Mouse (Mus musculus) right cerebral cortex, adult 2 months (tissue): ENCODE measurements around the gene Parm1.
A peak's percentile ranks its signal among the peaks of the same experiment; 100 is the strongest.

ENCODE experiments used
- DNase-seq, 2 experiments: peaks; one replicate each; pipeline ENCODE4 v3.0.0; 2021 to 2022; ENCODE audit warnings: low spot score in 2 of 2

Parm1 gene

DNA sequence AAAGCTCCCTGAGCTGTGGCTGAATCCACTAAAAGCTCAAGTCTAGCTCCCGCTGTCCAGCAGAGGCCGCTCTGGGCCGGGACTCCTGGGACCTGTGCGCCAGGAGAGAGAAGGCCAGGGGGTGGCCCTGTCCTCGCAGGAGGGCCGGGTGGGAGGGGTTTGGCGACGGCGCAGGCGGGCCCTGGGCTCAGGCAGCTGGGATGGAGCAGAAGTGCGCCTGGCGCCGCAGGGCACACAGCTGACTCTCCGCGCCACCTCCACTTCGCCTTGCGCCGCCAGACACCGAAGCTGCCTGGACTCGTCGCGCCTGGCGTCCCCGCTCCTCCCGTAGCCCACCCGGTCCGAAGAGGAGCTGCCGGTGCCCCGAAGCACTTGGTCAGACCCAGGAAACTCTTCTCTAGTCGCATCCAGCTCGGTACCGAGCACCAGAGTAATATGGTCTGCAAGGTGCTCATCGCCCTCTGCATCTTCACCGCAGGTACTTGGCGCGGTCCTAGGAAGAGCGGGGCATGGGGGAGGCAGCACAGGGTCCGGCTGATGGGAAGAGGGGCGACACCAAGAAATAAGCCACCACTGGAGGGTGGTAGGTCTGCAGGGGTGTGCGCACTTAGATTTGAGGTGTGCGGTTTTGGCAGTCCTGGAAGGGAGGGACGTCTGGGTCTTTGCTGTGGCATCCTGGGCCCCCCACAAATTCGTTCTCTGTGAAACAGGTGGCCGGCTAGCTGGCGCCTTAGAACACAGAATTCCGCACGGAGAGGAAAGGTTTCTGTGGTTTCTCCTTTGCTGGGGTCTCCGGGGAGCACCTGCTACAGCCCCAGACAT lies at the start of gene Parm1:
TSS of gene Parm1 (plus strand) at position 136 of the 822 bp plus-strand sequence.
- peak; percentile 77 to 80 for DNase-seq

DNA sequence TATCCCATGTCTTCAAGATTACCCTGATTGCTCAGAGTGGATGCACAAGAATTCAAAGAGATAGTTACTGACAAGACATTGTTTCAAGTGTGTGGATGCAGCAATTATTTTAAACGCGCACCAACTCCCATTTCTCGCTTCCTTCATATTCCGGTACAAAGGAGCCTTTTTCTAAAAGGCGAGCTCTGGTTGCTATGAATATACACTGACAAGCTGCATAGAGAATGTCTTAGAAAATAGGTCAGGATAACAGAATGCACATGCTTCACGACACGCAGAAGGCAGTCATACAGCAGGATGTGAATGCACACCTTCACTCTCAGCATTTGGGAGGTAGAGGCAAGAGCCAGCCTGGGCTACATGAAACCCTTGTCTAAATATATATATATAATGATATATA lies 42.2 kb upstream of the Parm1 start:
- peak; percentile 16 to 22 for DNase-seq

DNA sequence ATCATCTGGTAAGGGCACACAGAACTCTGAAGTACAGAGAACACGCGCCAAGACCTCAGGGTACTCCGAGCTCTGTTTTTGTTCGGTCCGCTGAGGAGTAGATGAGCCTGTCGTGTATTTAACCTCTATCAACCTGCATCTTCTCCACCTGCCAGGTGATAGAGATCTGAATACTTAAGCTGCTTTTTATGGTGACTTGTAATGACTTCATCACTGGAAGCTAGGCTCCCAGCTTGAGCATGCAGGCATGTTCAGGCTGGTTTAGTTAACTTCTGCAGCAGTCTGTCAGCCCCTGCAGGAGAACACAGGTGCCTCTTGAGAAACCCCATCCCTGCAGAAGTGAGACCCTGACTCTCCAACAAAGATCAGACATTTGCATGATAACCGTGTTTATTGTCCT lies 40.6 kb upstream of the Parm1 start:
- DNase-seq, result no peak

DNA sequence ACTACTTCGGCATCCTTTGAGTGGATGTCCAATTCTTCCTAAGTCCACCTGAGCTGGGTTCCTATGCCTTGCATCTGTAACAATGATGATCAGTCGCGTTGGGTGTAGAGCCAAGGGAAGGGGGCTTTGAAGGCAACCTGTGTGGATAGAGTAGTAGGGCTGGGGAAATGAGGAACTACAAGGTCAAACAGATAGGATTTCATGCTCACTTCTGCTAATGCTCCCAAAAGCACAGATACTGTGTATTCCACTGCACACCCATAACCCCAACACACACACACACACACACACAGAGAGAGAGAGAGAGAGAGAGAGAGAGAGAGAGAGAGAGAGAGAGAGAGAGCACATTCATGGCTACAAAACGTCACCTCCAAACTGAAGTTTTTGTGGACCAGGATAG lies 38.7 kb upstream of the Parm1 start:
- DNase-seq, result no peak

DNA sequence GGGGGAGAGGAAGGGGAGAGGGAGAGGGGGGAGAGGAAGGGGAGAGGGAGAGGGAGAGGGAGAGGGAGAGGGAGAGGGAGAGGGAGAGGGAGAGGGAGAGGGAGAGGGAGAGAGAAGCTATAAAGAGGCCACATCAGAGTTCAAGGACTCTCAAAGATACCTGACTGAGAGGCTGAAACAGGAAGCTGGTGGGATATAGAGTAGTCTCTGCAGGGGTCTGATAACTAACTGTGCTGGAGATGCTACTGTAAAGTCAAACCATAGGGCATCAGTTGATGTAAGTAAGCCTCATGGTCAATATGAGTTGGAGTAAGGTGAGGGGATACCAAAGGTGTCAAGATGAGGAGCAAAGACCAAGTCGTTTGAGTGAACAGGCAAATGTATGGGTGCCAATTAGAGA lies 37.3 kb upstream of the Parm1 start:
- DNase-seq, result no peak

DNA sequence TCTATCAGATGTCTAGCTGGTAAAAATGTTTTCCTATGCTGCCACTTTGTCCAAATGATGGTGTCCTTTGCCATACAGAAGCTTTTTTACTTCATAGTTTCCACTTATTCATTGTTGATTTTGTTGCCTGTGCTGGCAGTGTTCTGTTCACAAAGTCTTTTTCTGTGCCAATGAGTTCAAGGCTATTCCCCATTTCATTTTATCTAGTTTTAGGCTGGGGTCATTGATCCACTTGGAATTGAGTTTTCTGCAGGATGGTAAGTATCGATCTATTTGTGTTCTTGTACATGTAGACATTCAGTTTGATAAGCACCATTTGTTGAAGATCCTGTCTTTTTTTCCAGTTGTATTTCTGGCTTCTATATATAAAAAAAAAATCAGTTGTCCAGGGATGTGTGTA lies 33.1 kb upstream of the Parm1 start:
- DNase-seq, result no peak

DNA sequence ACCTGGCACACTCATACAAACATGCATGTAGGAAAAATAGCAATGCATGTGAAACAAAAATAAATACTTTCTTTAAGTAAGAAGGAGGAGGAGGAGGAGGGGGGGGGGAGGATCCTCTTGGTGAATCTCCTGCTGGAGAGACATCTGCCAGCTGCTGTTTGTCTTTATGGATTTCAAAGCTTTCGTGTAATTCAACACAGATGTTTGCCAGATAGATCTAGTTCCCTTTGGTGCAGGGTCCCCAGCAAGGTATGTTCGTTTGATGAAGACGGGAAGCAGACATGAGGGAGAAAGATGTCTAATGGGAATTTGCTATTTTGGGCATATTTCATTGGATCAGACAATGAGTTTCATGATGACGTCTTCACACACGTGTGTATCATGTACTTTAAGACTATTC lies 23.0 kb upstream of the Parm1 start:
- DNase-seq, result no peak

DNA sequence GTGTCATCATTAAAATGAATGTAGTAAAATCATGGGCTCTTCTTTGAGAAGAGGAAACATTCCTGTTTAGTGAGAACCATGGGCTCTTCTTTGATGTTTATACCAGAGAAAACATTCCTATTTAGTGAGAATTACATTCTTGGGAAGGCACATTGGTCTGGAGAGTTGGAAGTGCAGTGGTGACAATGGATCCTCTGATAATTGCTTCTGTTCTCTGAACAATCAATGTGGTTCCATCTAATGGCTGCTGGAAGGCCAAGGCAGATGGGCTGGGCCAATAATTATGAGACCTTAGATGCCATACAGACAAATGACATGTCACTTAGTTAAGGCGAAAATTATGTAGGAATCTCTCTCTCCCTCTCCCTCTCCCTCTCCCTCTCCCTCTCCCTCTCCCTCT lies 16.1 kb upstream of the Parm1 start:
- no peak for DNase-seq

DNA sequence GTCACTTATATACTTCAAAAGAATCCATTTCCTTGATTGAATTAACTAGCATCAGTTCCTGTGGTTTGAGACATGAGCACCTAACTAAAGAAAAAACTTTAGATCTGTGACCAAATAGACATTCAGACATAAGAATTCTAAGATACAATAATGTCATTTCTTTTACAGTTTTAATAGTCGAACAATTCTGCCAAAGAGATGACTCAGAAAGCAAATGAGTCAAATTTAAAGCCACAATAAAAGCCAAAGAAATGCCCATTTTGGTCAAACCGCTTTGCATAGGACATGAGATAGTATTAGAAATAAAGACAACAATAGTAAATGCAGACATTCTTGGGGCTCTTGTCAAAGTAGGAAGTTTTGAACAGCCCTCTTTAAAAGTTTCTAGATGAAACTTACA lies 15.0 kb upstream of the Parm1 start:
- DNase-seq, result no peak

DNA sequence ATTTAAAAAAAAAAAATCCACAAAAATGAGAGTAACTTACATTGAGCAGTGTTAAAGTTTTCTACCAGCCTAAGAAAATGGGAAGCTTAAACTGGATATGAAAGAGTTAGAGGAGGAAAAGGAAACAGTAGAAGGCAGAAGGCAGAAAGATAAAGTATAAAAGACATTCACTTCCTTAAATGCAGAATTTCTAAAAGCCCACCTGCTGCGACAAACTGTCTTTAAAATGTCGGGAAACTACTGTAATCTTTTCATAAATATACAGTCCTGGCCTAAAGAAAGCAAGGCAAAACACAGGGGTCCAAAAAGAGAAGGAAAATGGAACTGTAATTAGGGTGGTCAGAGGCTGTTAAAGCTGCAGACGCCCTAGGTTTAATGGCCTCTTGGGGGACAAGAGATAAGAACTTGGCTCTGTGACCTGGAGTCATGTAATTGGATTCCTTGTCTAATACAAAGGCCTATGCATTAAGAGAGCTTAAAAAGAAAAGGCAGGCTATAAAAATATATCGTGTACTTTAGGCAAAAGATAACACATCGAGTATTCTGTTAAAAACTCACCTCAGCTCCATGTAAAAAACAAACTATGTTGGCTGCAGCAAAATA lies 13.0 kb upstream of the Parm1 start:
- DNase-seq, result no peak

DNA sequence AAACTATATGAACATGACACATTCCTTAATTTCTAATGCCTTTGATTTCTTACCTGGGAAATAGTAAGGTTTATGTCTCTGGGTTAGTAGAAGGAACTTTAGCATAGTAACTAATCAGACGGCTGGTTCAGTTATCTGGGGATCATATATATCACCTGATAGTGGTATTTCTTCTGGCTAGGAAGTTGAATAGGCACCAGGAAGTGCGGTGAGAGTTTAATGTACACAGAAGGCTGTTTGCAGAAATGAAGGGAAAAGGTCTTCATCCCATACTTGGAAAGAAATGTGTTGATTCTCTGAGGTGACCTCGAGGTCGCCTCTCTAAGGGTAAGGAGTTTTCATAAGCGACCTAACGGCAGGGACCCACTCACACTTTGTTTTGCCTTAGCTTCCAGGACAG lies 338 bp upstream of the Parm1 start:
- DNase-seq, result no peak

DNA sequence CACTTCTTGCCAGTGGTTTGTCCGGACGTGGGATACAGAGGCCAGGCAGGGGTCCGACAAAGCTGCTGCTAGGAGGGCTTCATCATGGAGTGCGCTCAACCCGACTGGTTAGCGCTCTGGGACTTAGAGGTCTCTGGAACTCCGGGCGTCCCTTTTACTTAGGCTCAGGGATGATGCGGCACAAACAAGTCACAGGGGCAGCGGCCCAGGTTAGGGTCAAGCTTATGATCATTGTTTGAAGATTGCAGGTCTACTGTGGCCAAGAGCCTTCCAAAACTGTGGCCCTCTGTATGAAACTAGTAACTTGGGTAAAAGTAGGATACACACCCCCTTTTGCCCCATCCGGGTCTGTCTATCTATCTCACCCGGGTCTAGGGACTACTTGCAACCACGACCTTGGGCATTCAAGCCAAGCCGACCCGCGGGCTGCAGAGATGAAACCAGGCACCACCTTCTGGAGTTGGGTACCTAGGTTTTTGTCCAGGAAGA lies 931 bp downstream of the Parm1 start:
- DNase-seq, result no peak

DNA sequence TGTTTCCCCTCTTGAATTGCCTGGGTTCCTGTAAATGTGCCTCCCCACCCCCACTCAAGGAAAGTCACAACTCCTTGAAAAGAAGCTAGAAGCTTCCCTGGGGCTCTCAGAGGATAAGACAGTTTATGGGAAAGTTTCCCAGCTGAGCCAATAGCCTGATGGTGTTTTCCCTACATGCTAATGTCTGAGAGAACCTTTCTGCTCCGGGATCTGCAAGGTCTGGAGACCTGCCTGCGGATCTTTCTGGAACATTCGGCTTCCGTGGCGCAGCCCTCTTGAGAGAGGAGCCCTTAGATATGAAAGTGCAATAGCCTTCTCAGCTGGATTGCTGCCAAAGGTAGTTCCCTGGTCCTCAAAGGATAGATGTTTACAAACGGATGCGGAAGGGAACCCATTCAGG lies 1.5 kb downstream of the Parm1 start:
- DNase-seq, result no peak

DNA sequence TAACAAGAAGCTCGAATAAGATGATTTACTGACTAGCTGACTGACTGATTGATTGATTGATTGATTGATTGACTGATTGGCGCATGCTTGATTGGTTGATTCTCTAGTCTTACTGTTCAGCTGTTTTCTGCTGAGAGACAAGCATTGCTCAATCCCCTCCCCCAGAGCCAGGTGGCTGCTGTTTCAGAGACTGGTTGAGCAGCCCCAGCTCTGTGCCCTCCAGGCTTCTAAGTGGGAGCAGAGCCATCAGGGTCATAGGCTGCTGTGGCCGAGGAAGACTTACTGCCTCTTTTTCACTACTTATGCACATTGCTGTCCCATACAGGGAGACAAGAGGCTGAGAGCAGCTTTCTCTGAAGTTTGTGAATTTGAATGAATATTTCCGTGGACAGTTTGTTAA lies 2.1 kb downstream of the Parm1 start:
- DNase-seq, result no peak

DNA sequence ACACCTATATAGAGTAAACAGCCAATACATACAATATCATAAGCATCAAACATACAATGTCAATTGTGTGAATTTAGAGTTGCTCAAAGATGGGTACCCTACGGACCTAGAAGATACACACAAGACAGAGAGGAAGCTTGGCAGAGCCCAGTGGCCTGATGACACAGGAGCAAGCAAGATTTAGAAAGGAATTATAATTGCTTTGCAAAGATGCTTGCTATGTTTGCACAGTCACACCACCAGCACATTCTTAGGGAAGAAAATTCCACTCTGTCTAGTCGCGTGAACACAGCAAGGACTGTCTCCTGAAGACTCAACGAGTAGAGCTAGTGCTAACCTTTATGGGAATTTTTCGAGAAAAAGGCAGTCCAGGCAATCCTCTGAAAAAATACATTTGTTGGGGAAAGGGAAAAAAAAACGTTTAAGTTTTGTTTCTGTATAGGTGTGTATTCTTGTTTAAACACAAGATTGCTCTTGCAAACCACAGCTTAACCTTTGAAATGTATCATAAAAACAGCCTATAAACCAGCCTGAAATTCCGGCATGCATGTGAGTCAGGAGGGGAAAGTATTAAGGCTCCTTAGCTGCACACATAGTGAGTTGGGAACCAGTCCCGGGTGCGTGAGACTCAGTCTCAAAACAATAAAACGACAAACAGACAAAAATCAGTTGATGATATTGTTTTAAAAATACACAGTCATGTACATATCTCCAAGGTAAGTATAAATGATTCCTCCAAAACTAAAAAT lies 15.5 kb downstream of the Parm1 start:
- DNase-seq, result no peak

DNA sequence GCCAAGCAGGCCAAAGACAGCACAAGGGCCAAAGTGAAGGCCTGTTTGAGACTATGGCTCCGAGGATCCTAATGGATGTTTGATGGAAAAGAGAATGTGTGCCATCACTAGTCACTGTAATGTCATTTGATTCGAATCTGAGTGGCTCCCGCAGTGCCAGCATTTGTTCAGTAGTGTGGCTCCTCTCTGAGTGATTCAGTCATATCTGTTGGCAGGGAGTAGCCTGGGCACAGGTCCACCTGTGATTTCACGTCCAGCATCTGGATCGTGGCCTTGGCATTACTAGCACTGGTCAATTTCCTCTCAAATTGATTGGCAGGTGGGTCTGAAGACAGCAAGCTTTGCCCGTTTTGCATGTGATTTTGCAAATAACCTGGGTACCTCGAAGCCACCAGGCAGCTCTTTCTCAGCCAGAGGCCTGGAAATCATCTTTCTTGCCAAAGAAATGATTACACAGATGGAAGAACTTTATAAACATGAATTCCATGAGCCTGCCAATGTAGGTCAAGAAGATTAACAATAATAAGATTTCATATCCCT lies 41.7 kb downstream of the Parm1 start:
- no peak for DNase-seq

DNA sequence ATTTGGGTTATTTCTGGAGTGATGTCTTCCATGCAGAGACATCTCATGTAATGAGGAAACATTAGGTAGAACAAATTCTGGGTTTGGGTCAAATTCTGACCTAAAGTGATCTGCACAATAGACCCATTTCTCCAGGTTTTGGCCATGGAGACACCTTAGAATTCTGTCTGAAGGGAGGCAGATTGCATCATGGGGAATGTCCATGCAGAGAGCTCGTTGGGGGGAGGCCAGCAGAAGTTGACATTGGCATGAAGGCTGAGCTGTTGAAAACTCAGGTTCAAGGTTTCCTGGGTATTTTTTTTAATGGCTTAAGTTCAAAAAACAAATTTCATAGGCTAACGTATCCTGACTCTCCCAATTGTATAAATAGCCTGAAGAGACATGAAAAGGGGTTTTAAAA lies 42.3 kb downstream of the Parm1 start:
- DNase-seq, result no peak

DNA sequence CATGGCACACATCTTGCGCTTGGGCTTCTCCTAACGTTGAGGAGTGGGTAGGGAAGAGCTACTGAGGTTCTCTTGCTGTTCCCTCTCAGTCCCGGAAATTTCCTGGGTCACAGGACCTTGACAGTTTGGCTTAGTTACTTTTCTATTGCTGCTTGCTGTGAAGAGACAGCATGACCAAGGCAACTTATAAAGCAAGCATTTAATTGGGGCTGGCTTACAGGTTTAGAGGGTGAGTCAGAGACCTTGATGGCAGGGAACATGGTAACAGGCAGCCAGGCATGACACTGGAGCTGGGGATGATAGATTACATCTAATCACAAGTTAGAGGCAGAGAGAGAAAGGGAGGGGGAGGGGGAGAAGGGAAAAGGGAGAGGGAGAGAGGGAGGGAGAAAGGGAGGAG lies 44.0 kb downstream of the Parm1 start:
- DNase-seq, result no peak

DNA sequence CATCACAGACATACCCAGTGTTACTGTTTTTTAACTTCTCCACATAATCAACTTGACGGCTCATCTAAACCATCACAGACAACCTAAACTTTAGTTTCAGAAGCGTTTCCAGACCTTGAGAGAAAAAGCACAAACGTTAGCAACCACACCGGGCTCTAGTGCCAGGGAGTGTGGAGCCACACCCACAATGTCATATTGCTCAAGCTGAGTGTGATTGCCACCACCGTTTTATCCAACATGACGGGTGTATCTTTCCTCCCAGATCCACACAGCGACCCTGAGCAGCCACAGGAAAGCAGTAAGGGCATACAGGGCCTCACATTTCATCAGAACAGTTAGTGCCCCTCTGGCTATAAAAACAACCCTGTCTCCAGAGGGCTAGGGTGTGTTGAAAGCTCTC lies 45.1 kb downstream of the Parm1 start:
- DNase-seq, result no peak

DNA sequence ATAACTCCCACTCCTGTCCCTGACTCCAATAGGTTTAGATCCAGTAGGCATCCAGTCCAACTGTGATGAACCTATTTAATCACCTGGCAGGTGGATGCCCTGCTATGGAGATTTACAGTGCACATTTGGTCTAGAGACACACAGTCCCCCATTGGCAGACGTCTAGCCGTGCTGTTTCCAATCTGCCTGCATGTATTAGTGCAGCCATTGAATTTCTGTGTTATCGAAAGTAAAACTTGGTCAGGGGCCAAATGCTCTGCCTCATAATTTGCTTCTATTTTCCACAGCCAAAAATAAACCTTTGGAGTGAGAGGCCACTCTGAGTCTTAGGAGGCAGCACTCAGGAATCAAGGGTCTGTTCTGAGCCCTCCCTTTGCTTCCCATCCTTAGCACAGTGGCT lies 46.6 kb downstream of the Parm1 start:
- no peak for DNase-seq

DNA sequence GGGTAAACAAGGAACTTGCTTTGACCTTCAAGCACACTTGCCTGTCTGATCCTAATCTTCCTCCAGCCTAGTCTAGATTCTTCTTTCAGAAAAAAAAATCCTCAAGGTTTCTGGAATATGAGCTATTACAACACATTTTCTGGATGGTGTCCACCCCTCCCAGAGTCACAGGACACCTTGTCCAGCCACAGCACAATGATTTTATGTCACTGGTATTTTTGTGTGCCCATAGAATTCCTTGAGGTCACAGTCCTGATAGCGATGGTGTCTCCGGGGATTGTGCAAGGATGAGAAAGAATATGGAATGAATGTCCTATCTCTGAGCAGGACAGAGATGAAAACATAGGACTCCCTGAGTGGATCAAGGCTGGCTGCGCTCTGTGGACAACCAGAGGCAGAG lies 48.0 kb downstream of the Parm1 start:
- DNase-seq, result no peak

DNA sequence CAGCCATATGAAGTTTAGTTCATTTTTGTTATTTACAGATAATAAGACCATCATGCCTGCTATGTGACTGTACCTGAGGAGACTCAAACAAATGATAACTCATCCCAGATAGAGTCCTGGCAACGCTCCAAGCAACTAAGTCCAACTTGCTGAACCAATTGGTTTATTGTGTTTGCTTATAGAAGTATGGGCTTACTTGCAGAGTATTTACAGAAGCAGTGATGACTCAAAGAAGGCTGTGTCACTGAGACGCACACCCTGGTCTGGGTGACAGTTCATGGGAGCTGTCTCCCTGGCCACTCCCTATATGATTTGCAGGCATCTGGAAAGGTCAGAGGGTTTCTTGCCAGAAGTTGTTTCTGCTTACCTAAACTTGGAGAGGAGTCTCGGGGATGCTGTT lies 49.2 kb downstream of the Parm1 start:
- DNase-seq, result no peak

DNA sequence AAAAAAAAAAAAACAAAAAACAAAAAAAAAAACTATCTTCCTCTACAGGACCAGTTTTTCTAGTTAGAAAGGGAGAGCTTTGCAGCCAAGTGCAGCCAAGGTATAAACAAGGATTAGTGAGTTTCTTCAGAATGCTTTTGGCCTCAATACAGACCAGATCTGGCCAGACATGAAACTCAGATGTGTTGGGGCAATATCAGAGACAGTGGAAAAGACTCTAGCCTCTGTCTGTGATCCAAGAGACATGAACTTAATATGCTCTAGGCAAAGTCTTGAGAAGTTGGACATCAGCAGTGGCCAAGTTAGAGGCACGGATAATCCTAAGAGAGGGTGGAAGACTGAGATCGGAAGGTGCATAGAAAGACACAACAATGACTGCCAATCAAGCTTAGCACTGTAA lies 56.8 kb downstream of the Parm1 start:
- no peak for DNase-seq
